Mouse (Mus musculus): Measurements from ENCODE around the gene Gdf9. TPM values are rescaled to one million over a fixed set of nuclear protein-coding genes. Genes with fewer than 3 reads are reported as not detected.

Gdf9 gene
- polyA plus RNA-seq, 1 experiment: 0.55 TPM

GRCm38 (mm10) chr11:53427993-53428715, 2.7 kb upstream of the Gdf9 start:
- Histone ChIP-seq H3K4me3 (ENCODE audit: low read depth, low read length) (no peak overlapping the region), H3K9me3 (replicated peaks; ENCODE audit: control insufficient read depth, insufficient read depth, low read length, poor library complexity, severe bottlenecking) (no peaks in the 10 kb centered on the region), H3K27me3 (ENCODE audit: control insufficient read depth, insufficient read depth, low read length, poor library complexity, severe bottlenecking) (no peaks in the 10 kb centered on the region), H3K27ac (ENCODE audit: insufficient read depth, low read length) (no peak overlapping the region), H3K9ac (ENCODE audit: low read depth, poor library complexity, severe bottlenecking) (no peak overlapping the region), H3K36me3 (ENCODE audit: control insufficient read depth, insufficient read depth, low read length, poor library complexity, severe bottlenecking) (peaks cover 14% of the 10 kb centered on the region), H3K4me1 (ENCODE audit: control insufficient read depth, insufficient read depth, low read length) (peaks cover 2% of the 10 kb centered on the region)
- no peak for TF ChIP-seq CTCF (IDR thresholded peaks at IDR 0.05; ENCODE audit: low read depth, low read length)
- TF ChIP-seq POLR2A (IDR thresholded peaks at IDR 0.05; ENCODE audit: insufficient read depth, low read length): no peak
- no peak for TF ChIP-seq EP300 (IDR thresholded peaks at IDR 0.05; ENCODE audit: insufficient read depth, low read depth, low read length)

- Histone ChIP-seq H3K4me1 (ENCODE audit: control insufficient read depth, insufficient read depth, low read length) (peaks cover 2% of the 10 kb centered on the region), H3K9ac (ENCODE audit: low read depth, poor library complexity, severe bottlenecking) (no peak overlapping the region), H3K9me3 (replicated peaks; ENCODE audit: control insufficient read depth, insufficient read depth, low read length, poor library complexity, severe bottlenecking) (no peaks in the 10 kb centered on the region), H3K27ac (ENCODE audit: insufficient read depth, low read length) (no peak overlapping the region), H3K27me3 (ENCODE audit: control insufficient read depth, insufficient read depth, low read length, poor library complexity, severe bottlenecking) (no peaks in the 10 kb centered on the region), H3K36me3 (ENCODE audit: control insufficient read depth, insufficient read depth, low read length, poor library complexity, severe bottlenecking) (peaks cover 14% of the 10 kb centered on the region), H3K4me3 (ENCODE audit: low read depth, low read length) (no peak overlapping the region)
- TF ChIP-seq EP300 (IDR thresholded peaks at IDR 0.05; ENCODE audit: insufficient read depth, low read depth, low read length) (no peak), POLR2A (IDR thresholded peaks at IDR 0.05; ENCODE audit: insufficient read depth, low read length) (no peak), CTCF (IDR thresholded peaks at IDR 0.05; ENCODE audit: low read depth, low read length) (no peak)
These were observed 2.1 kb upstream of the Gdf9 start for GRCm38 (mm10) chr11:53428716-53429057.

- no peak overlapping the region for H3K27ac ChIP-seq (ENCODE audit: insufficient read depth, low read length)
- peaks cover 14% of the 10 kb centered on the region for H3K36me3 ChIP-seq (ENCODE audit: control insufficient read depth, insufficient read depth, low read length, poor library complexity, severe bottlenecking)
- TF ChIP-seq EP300 (IDR thresholded peaks at IDR 0.05; ENCODE audit: insufficient read depth, low read depth, low read length) (no peak), CTCF (IDR thresholded peaks at IDR 0.05; ENCODE audit: low read depth, low read length) (no peak), POLR2A (IDR thresholded peaks at IDR 0.05; ENCODE audit: insufficient read depth, low read length) (no peak)
- peak overlapping the region; percentile 87; the same call in 1 of the 2 replicates for H3K9ac ChIP-seq (ENCODE audit: low read depth, poor library complexity, severe bottlenecking)
- H3K4me1 ChIP-seq (ENCODE audit: control insufficient read depth, insufficient read depth, low read length): peaks cover 2% of the 10 kb centered on the region
- H3K4me3 ChIP-seq (ENCODE audit: low read depth, low read length): peak overlapping the region; percentile 68
- H3K27me3 ChIP-seq (ENCODE audit: control insufficient read depth, insufficient read depth, low read length, poor library complexity, severe bottlenecking): no peaks in the 10 kb centered on the region
- no peaks in the 10 kb centered on the region for H3K9me3 ChIP-seq (replicated peaks; ENCODE audit: control insufficient read depth, insufficient read depth, low read length, poor library complexity, severe bottlenecking)
These were observed 1.6 kb upstream of the Gdf9 start for GRCm38 (mm10) chr11:53429182-53429581.

DNA sequence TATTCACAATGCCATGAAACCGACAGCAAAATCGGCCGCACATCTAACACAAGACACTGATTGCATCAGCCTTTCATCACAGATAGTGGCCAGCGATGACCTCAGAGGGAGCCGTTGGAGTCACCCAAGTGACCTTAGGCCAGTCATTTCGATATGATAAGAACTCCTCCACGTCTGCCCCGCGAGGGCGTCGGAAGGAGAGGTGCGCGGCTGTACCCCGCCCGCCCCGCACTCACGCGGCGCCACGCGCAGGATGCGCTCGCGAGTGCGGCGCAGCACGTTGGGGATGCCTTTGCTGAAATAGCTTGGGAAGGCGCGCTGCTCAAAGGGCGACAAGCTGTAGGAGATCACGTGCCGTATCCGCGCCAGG, 538 bp upstream of the Gdf9 start:
- Histone ChIP-seq H3K36me3 (ENCODE audit: control insufficient read depth, insufficient read depth, low read length, poor library complexity, severe bottlenecking) (peaks cover 14% of the 10 kb centered on the region), H3K27ac (ENCODE audit: insufficient read depth, low read length) (peak overlapping the region; percentile 52), H3K4me1 (ENCODE audit: control insufficient read depth, insufficient read depth, low read length) (peaks cover 2% of the 10 kb centered on the region), H3K9ac (ENCODE audit: low read depth, poor library complexity, severe bottlenecking) (peak overlapping the region; percentile 87), H3K27me3 (ENCODE audit: control insufficient read depth, insufficient read depth, low read length, poor library complexity, severe bottlenecking) (no peaks in the 10 kb centered on the region), H3K4me3 (ENCODE audit: low read depth, low read length) (peak overlapping the region; percentile 91), H3K9me3 (replicated peaks; ENCODE audit: control insufficient read depth, insufficient read depth, low read length, poor library complexity, severe bottlenecking) (no peaks in the 10 kb centered on the region)
- TF ChIP-seq CTCF (IDR thresholded peaks at IDR 0.05; ENCODE audit: low read depth, low read length) (no peak), EP300 (IDR thresholded peaks at IDR 0.05; ENCODE audit: insufficient read depth, low read depth, low read length) (no peak), POLR2A (IDR thresholded peaks at IDR 0.05; ENCODE audit: insufficient read depth, low read length) (no peak)

GRCm38 (mm10) chr11:53431347-53432056, 679 bp downstream of the Gdf9 start:
- Histone ChIP-seq H3K27me3 (ENCODE audit: control insufficient read depth, insufficient read depth, low read length, poor library complexity, severe bottlenecking) (no peaks in the 10 kb centered on the region), H3K4me3 (ENCODE audit: low read depth, low read length) (peak overlapping the region; percentile 75), H3K36me3 (ENCODE audit: control insufficient read depth, insufficient read depth, low read length, poor library complexity, severe bottlenecking) (peaks cover 14% of the 10 kb centered on the region), H3K27ac (ENCODE audit: insufficient read depth, low read length) (peak overlapping the region; percentile 85), H3K9ac (ENCODE audit: low read depth, poor library complexity, severe bottlenecking) (peak overlapping the region; percentile 62), H3K4me1 (ENCODE audit: control insufficient read depth, insufficient read depth, low read length) (peaks cover 2% of the 10 kb centered on the region), H3K9me3 (replicated peaks; ENCODE audit: control insufficient read depth, insufficient read depth, low read length, poor library complexity, severe bottlenecking) (no peaks in the 10 kb centered on the region)
- TF ChIP-seq POLR2A (IDR thresholded peaks at IDR 0.05; ENCODE audit: insufficient read depth, low read length) (no peak), EP300 (IDR thresholded peaks at IDR 0.05; ENCODE audit: insufficient read depth, low read depth, low read length) (no peak), CTCF (IDR thresholded peaks at IDR 0.05; ENCODE audit: low read depth, low read length) (no peak)

- Histone ChIP-seq H3K9ac (ENCODE audit: low read depth, poor library complexity, severe bottlenecking) (no peak overlapping the region), H3K4me3 (ENCODE audit: low read depth, low read length) (no peak overlapping the region), H3K27me3 (ENCODE audit: control insufficient read depth, insufficient read depth, low read length, poor library complexity, severe bottlenecking) (no peaks in the 10 kb centered on the region), H3K36me3 (ENCODE audit: control insufficient read depth, insufficient read depth, low read length, poor library complexity, severe bottlenecking) (peaks cover 9% of the 10 kb centered on the region), H3K4me1 (ENCODE audit: control insufficient read depth, insufficient read depth, low read length) (peaks cover 2% of the 10 kb centered on the region), H3K27ac (ENCODE audit: insufficient read depth, low read length) (no peak overlapping the region), H3K9me3 (replicated peaks; ENCODE audit: control insufficient read depth, insufficient read depth, low read length, poor library complexity, severe bottlenecking) (no peaks in the 10 kb centered on the region)
- TF ChIP-seq EP300 (IDR thresholded peaks at IDR 0.05; ENCODE audit: insufficient read depth, low read depth, low read length) (no peak), CTCF (IDR thresholded peaks at IDR 0.05; ENCODE audit: low read depth, low read length) (no peak), POLR2A (IDR thresholded peaks at IDR 0.05; ENCODE audit: insufficient read depth, low read length) (no peak)
These were observed 2.2 kb downstream of the Gdf9 start for GRCm38 (mm10) chr11:53433057-53433456.
